In the genomic region with DNA sequence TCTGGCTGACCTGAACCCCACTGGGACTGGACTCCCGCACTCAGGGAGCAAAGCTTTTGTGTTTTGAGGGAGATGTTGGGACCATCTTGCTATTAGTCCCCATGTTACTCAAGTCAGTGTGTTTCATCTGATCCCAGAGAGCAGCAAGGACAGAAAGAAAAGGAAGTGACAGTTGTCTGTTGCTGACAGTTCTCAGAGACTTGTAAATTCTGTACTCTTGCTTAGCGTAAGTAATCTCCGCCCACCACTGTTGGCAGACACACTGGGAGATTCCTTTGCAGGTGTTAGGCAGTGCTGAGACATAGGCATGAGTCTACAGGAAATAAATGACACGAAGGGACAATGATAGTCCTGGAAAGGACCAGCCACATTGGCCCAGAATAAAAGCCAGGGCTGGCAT, we compare ENCODE assay signal across 24 mouse cellular contexts. TPM values are rescaled to one million over a fixed set of nuclear protein-coding genes. Genes with fewer than 3 reads are reported as not detected.
DNase-seq lines count a peak whose midpoint lies in the region; ATAC-seq and TF ChIP-seq lines count a peak whose summit lies in the region.
"Had no signal": no experiment of that assay in that cellular context is flagged by ENCODE, and none has a peak within 500 bp of the region (broad histone marks: within the 10 kb centered on the region; RNA-seq: fewer than 3 reads in every experiment).

No protein-coding gene starts in this region.

- H3K79me3 ChIP-seq in C2C12 (ENCODE audit: low read depth), result no peaks in the 10 kb centered on the region

- WGBS in midbrain, postnatal 0 days, result 68% methylated on average over 4 of the region's 4 CpGs

- DNase-seq in MEL-GATA-1-ER (ENCODE audit: extremely low read depth, low read depth), result peak; percentile 67
- peak; percentile 53 for DNase-seq in brain, adult 2 months (ENCODE audit: low read depth, low spot score)
- DNase-seq in gonadal fat pad, adult 2 months (ENCODE audit: low read depth), result peak; percentile 41
- no peak for DNase-seq in kidney, postnatal 14 days
- no peak for DNase-seq in cerebellum, adult 18-20 months
- no peak for DNase-seq in midbrain, postnatal 0 days (ENCODE audit: low spot score)
- DNase-seq in MN1 (ENCODE audit: low spot score), result no peak
- DNase-seq: adrenal gland, adult 2 months; adrenal gland, postnatal 10 days; adrenal gland, postnatal 25 days; B cell, adult 2 months; cerebellum, adult 11-12 months; cerebellum, adult 8-10 months; cerebellum, adult 9-11 months; cerebellum, postnatal 14 days; cerebellum, postnatal 36 days; embryo, embryonic 11 days; forebrain, postnatal 0 days had no signal

- no peak overlapping the region for H3K27ac ChIP-seq in midbrain, postnatal 0 days (ENCODE audit: low read depth, low read length)
- H3K27ac ChIP-seq: embryonic facial prominence, embryonic 13.5 days; embryonic facial prominence, embryonic 15.5 days; forebrain, embryonic 13.5 days; forebrain, embryonic 15.5 days had no signal

- no peaks in the 10 kb centered on the region for H3K36me3 ChIP-seq in C2C12 (ENCODE audit: control insufficient read depth, insufficient read depth)
- H3K36me3 ChIP-seq in midbrain, postnatal 0 days (ENCODE audit: insufficient read depth, low read length), result no peaks in the 10 kb centered on the region
- H3K36me3 ChIP-seq: embryonic facial prominence, embryonic 13.5 days; embryonic facial prominence, embryonic 15.5 days; forebrain, embryonic 15.5 days had no signal

- H3K79me2 ChIP-seq in C2C12 (ENCODE audit: control insufficient read depth, insufficient read depth), result no peaks in the 10 kb centered on the region

- peak overlapping the region; percentile 21 for H3K4me3 ChIP-seq in C2C12 (ENCODE audit: insufficient read depth, poor library complexity, severe bottlenecking)
- H3K4me3 ChIP-seq in midbrain, postnatal 0 days (ENCODE audit: low read depth, low read length), result no peak overlapping the region
- H3K4me3 ChIP-seq: embryonic facial prominence, embryonic 13.5 days; embryonic facial prominence, embryonic 15.5 days; erythroblast, embryonic 14.5 days; forebrain, embryonic 13.5 days; forebrain, embryonic 15.5 days had no signal

- ATAC-seq in midbrain, postnatal 0 days (ENCODE audit: low FRiP score), result no peak
- ATAC-seq: forebrain, embryonic 13.5 days; forebrain, embryonic 15.5 days; forebrain, postnatal 0 days had no signal

- no peaks in the 10 kb centered on the region for H3K9me3 ChIP-seq in midbrain, postnatal 0 days (ENCODE audit: low read length)
- H3K9me3 ChIP-seq: embryonic facial prominence, embryonic 13.5 days; embryonic facial prominence, embryonic 15.5 days; forebrain, embryonic 13.5 days; forebrain, embryonic 15.5 days had no signal

- TF ChIP-seq CTCF in C2C12 (IDR thresholded peaks at IDR 0.05; ENCODE audit: control insufficient read depth, insufficient read depth, insufficient read length), result no peak
- no peak for TF ChIP-seq CTCF in midbrain, postnatal 0 days (IDR thresholded peaks at IDR 0.05)

- peak overlapping the region; percentile 41 for H3ac ChIP-seq in C2C12 (ENCODE audit: control insufficient read depth, insufficient read length, low read depth)

- no peak overlapping the region for H3K9ac ChIP-seq in midbrain, postnatal 0 days (replicated peaks; ENCODE audit: low read length, poor library complexity, severe bottlenecking)
- H3K9ac ChIP-seq: embryonic facial prominence, embryonic 13.5 days; embryonic facial prominence, embryonic 15.5 days; forebrain, embryonic 13.5 days; forebrain, embryonic 15.5 days; forebrain, postnatal 0 days had no signal

- no peaks in the 10 kb centered on the region for H3K4me1 ChIP-seq in midbrain, postnatal 0 days (ENCODE audit: insufficient read depth, low read length)
- H3K4me1 ChIP-seq: embryonic facial prominence, embryonic 13.5 days; embryonic facial prominence, embryonic 15.5 days; forebrain, embryonic 13.5 days; forebrain, embryonic 15.5 days had no signal

- no peaks in the 10 kb centered on the region for H3K27me3 ChIP-seq in C2C12 (ENCODE audit: control insufficient read depth, insufficient read depth, insufficient read length)
- no peaks in the 10 kb centered on the region for H3K27me3 ChIP-seq in midbrain, postnatal 0 days (ENCODE audit: insufficient read depth, low read length)
- H3K27me3 ChIP-seq: embryonic facial prominence, embryonic 13.5 days; embryonic facial prominence, embryonic 15.5 days; forebrain, embryonic 13.5 days; forebrain, embryonic 15.5 days had no signal

- H3K4me2 ChIP-seq in midbrain, postnatal 0 days (ENCODE audit: low read depth, low read length, poor library complexity, severe bottlenecking), result no peak overlapping the region
- H3K4me2 ChIP-seq: embryonic facial prominence, embryonic 13.5 days; embryonic facial prominence, embryonic 15.5 days; forebrain, embryonic 13.5 days; forebrain, embryonic 15.5 days had no signal

TF ChIP-seq in C2C12, 6 proteins besides CTCF, POLR2A, EP300 and RAD21:
- TF ChIP-seq MYOD1 (IDR thresholded peaks at IDR 0.05; ENCODE audit: control insufficient read depth, insufficient read length, low read depth) (no peak), USF1 (IDR thresholded peaks at IDR 0.05; ENCODE audit: low read depth) (no peak), MAX (IDR thresholded peaks at IDR 0.05) (no peak), MYOG (IDR thresholded peaks at IDR 0.05; ENCODE audit: control insufficient read depth, extremely low read depth, insufficient read length) (no peak), FOSL1 (IDR thresholded peaks at IDR 0.05; ENCODE audit: insufficient read depth, low read length, poor library complexity, severe bottlenecking) (no peak), CEBPB (IDR thresholded peaks at IDR 0.05; ENCODE audit: low read depth) (no peak)

RNA-seq across cellular contexts. Expression of a gene that starts 32.7 kb away (rescaled TPM):
- polyA plus RNA-seq in C2C12 (2012; fragmentation: generic; extraction: Trizol), result 2.6 TPM
- polyA plus RNA-seq in gonadal fat pad, adult 2 months (2012; rRNA removed), result 4.6 and 6.9 TPM in 2 replicates
- 4.2 and 7.2 TPM in 2 replicates for total RNA-seq in midbrain, postnatal 0 days (2014; rRNA removed)
- 4.3 and 5.8 TPM in 2 replicates for polyA plus RNA-seq in midbrain, postnatal 0 days (2015; fragmentation: Nextera tagmentation; extraction: Ambion mirVana)
- polyA plus RNA-seq: erythroblast, embryonic 14.5 days had no signal

RNA-seq across cellular contexts. Expression of a gene that starts 35.4 kb away (rescaled TPM):
- 705 TPM for polyA plus RNA-seq in C2C12 (2012; fragmentation: generic; extraction: Trizol)
- 91.6 and 139 TPM in 2 replicates for polyA plus RNA-seq in gonadal fat pad, adult 2 months (2012; rRNA removed)
- total RNA-seq in midbrain, postnatal 0 days (2014; rRNA removed), result 12.8 and 17.0 TPM in 2 replicates
- 36.4 and 38.5 TPM in 2 replicates for polyA plus RNA-seq in midbrain, postnatal 0 days (2015; fragmentation: Nextera tagmentation; extraction: Ambion mirVana)

RNA-seq across cellular contexts. Expression of a gene that starts 59.9 kb away (rescaled TPM):
- polyA plus RNA-seq in C2C12 (2012; fragmentation: generic; extraction: Trizol), result 21.9 TPM
- polyA plus RNA-seq in gonadal fat pad, adult 2 months (2012; rRNA removed), result 53.9 and 63.6 TPM in 2 replicates
- 27.4 and 41.6 TPM in 2 replicates for total RNA-seq in midbrain, postnatal 0 days (2014; rRNA removed)
- polyA plus RNA-seq in midbrain, postnatal 0 days (2015; fragmentation: Nextera tagmentation; extraction: Ambion mirVana), result 5.5 and 5.6 TPM in 2 replicates

Comparison
In these comparisons a context has a peak if more than half of its experiments do, and no peak if none do; other contexts are left out.
1. DNase-seq: peak in MEL-GATA-1-ER (single experiment), brain, adult 2 months (single experiment) and gonadal fat pad, adult 2 months (single experiment); none in kidney, postnatal 14 days (single experiment), cerebellum, adult 18-20 months (0 of 2), midbrain, postnatal 0 days (single experiment) and MN1 (single experiment).